Mouse (Mus musculus) G1E (cell line): ENCODE data around the gene Adra2c. TPM values are rescaled to one million over a fixed set of nuclear protein-coding genes. Genes with fewer than 3 reads are reported as not detected.

Source experiments
- ATAC-seq: 2 replicates; pipeline ENCODE4 v1.8.0; 2016; ENCODE audit warnings: mild to moderate bottlenecking; ENCODE audit not compliant: insufficient number of reproducible peaks, poor library complexity, low FRiP score, severe bottlenecking; ENCODE audit errors: extremely low read depth
- DNase-seq: peaks from one replicate; pipeline ENCODE4 v3.0.0; 2012; ENCODE audit warnings: low spot score
- H3K27me3 ChIP-seq: 2 replicates; pipeline ENCODE4 v1.6.1; 2012; ENCODE audit warnings: mild to moderate bottlenecking, low read length, inconsistent platforms; ENCODE audit not compliant: insufficient read depth
- H3K36me3 ChIP-seq: replicated peaks from 2 replicates; pipeline ENCODE3; 2012; ENCODE audit warnings: mild to moderate bottlenecking, inconsistent platforms
- H3K4me1 ChIP-seq: 2 replicates; pipeline ENCODE4 v1.6.1; 2012; ENCODE audit warnings: low read depth, low read length, inconsistent platforms, mixed read lengths; ENCODE audit not compliant: insufficient read depth
- H3K4me3 ChIP-seq: 2 replicates; pipeline ENCODE4 v1.5.1; 2012; ENCODE audit warnings: low read depth, mild to moderate bottlenecking, inconsistent platforms, low read length, moderate library complexity, mixed read lengths
- H3K9me3 ChIP-seq: replicated peaks from 2 replicates; pipeline ENCODE4 v1.6.1; 2012; ENCODE audit warnings: inconsistent platforms
- CTCF ChIP-seq: IDR thresholded peaks from 2 replicates; pipeline ENCODE4 v1.5.1; 2012; ENCODE audit warnings: low read depth, low read length, inconsistent platforms, mixed read lengths
- GATA1 ChIP-seq: IDR thresholded peaks from 2 replicates; pipeline ENCODE4 v1.6.1; 2012; ENCODE audit warnings: borderline replicate concordance, low read length, inconsistent platforms, mixed read lengths
- GATA2 ChIP-seq: IDR thresholded peaks from 2 replicates; pipeline ENCODE4 v1.6.1; 2012; ENCODE audit warnings: low read depth, low read length, inconsistent platforms, borderline replicate concordance
- POLR2AphosphoS5 ChIP-seq: IDR thresholded peaks from 2 replicates; pipeline ENCODE4 v1.6.1; 2012; ENCODE audit warnings: low read depth, low read length, inconsistent platforms; ENCODE audit not compliant: insufficient replicate concordance
- TAL1 ChIP-seq: conservative IDR thresholded peaks from 2 replicates; pipeline ENCODE4 v1.6.1; 2012; ENCODE audit warnings: low read depth, low read length, inconsistent platforms, mixed read lengths
- polyA plus RNA-seq: library from polyadenylated mRNA; stranded (reverse); fragments of >175 nt; gene quantifications from 2 replicates; pipeline ENCODE4 v1.2.3, GENCODE M21; 2012
- total RNA-seq, 2 experiments: library from RNA; stranded (forward) in 1 of 2; stranded (reverse) in 1 of 2; fragments of 200-1000 nt in 1 of 2; fragments of >200 nt in 1 of 2; fragmentation: Nextera tagmentation in 1 of 2; gene quantifications; 2 replicates each; pipeline ENCODE4 v1.2.3; 2014 to 2017

Gene Adra2c
- total and polyA plus RNA-seq, 3 experiments, result 0.05 TPM; not detected in 2

DNA sequence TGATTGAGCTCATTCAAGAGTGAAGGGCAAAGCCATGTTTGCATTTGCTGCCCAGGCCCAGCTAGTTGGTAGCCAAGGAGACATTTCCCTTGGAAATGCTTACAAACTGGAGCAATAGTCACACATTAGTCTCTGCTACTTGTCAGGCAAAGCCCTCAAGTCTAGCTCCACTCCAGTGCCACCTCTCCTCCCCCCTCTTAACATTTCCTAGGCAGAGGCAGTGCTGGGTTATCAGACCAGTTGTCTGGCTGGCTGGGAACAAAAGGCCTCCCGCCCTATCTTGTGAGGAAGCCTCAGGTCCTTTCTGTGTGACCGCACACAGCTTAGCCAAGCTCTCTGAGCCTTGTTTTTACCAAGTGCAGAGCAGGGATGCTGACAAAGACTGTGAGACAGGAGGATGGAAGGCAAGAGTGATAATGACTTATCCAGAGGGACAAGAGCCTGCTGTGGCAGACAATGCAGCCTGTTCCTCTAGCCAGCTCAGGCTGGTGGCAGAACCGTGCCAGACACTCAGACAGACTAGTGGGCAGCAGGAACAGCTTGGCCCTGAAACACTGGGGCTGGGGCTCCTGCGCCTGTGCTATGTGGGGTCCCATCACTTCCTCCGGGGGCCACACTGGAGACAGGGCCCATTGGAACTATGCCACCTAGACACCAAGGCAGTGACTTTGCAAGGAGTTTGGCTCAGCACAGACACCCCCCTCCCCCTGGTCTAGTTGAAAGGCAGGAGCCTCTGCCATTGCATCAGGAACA, 23.0 kb upstream of the Adra2c start:
- H3K27me3 ChIP-seq, result peaks cover 3% of the 10 kb centered on the region; the same call in 1 of the 2 replicates
- no peaks in the 10 kb centered on the region for H3K9me3 ChIP-seq
- ATAC-seq (no peak), DNase-seq (no peak)
- TF ChIP-seq POLR2AphosphoS5 (no peak), TAL1 (no peak), GATA2 (no peak), CTCF (no peak), GATA1 (no peak)
- H3K36me3 ChIP-seq, result no peaks in the 10 kb centered on the region
- no peaks in the 10 kb centered on the region for H3K4me1 ChIP-seq
- no peak overlapping the region for H3K4me3 ChIP-seq

DNA sequence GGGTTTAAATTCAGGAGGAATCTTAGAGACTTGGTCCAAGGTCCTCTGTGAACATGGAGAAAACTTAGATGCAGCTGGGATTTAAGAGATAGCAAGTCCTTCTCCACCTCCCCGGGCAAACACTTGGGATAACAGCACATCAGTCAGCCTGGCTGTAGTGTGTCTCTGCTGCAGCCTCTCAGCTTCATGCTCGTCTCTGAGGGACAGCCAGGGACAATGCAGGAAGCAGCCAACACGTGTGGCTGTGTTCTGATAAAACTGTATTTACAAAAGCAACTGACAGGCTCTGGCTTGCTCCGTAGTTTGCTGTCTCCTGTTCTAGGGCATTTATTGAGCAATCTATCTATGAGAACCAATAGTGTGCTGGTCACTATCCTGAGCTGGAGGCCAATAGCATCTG, 14.4 kb upstream of the Adra2c start:
- TF ChIP-seq TAL1, result no peak
- no peak for TF ChIP-seq CTCF
- no peak for TF ChIP-seq POLR2AphosphoS5
- no peak for TF ChIP-seq GATA1
- no peak for TF ChIP-seq GATA2
- H3K27me3 ChIP-seq, result no peaks in the 10 kb centered on the region

DNA sequence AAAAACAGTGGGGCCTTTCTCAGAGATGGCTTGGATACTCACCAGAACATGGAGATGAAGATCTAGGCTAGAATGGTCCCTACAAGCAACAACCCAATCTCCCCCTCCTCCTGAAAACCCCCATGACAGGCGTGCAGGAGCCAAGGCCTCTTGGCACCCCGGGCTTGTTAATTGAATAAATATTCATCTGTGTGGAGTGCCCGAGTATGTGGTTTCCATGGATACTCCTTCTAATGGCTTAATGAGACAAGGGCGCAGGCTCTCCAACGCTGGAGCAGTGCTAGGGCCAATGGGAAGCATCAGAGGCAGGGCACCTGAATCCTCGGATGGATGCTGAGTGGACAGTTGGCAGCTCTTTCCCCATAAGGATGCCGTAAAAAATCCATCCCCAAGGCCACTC, 10.6 kb upstream of the Adra2c start:
- ATAC-seq (no peak), DNase-seq (no peak)
- no peaks in the 10 kb centered on the region for H3K27me3 ChIP-seq
- TF ChIP-seq CTCF, result no peak
- no peak for TF ChIP-seq GATA2
- TF ChIP-seq GATA1, result no peak
- no peak for TF ChIP-seq POLR2AphosphoS5
- TF ChIP-seq TAL1, result no peak
- no peaks in the 10 kb centered on the region for H3K9me3 ChIP-seq
- H3K36me3 ChIP-seq, result no peaks in the 10 kb centered on the region
- H3K4me1 ChIP-seq, result no peaks in the 10 kb centered on the region
- H3K4me3 ChIP-seq, result no peak overlapping the region

More for the DNA sequence above, 14.4 kb upstream of the Adra2c start:
- H3K9me3 ChIP-seq, result no peaks in the 10 kb centered on the region
- no peaks in the 10 kb centered on the region for H3K36me3 ChIP-seq
- no peak overlapping the region for H3K4me3 ChIP-seq
- no peaks in the 10 kb centered on the region for H3K4me1 ChIP-seq
- DNase-seq (no peak), ATAC-seq (no peak)

DNA sequence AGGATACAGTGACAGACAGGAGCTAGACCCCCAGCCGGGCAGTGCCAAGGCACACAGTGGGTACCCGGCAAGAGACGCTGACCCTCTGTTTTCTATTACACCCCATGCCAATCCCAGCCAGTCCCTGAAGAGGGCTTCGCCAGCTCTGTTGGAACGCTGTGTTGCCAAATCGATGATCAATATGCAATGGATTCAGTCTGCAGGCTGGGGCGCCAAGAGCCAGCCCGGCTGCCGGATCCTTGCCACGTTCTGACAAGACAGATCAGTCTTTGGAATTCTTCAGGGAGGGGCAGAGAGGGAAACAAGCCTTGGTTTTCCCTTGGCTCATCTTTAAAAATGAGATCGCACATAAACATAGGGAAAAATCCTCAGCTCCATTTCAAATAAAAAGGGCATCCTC, 2.8 kb upstream of the Adra2c start:
- TF ChIP-seq TAL1 (no peak), CTCF (no peak), GATA2 (no peak), GATA1 (no peak), POLR2AphosphoS5 (no peak)
- Histone ChIP-seq H3K4me3 (no peak overlapping the region), H3K4me1 (no peaks in the 10 kb centered on the region; the same call in 1 of the 2 replicates), H3K27me3 (peaks cover 3% of the 10 kb centered on the region; the same call in 1 of the 2 replicates), H3K9me3 (peaks cover 20% of the 10 kb centered on the region), H3K36me3 (no peaks in the 10 kb centered on the region)
- ATAC-seq (no peak), DNase-seq (no peak)

DNA sequence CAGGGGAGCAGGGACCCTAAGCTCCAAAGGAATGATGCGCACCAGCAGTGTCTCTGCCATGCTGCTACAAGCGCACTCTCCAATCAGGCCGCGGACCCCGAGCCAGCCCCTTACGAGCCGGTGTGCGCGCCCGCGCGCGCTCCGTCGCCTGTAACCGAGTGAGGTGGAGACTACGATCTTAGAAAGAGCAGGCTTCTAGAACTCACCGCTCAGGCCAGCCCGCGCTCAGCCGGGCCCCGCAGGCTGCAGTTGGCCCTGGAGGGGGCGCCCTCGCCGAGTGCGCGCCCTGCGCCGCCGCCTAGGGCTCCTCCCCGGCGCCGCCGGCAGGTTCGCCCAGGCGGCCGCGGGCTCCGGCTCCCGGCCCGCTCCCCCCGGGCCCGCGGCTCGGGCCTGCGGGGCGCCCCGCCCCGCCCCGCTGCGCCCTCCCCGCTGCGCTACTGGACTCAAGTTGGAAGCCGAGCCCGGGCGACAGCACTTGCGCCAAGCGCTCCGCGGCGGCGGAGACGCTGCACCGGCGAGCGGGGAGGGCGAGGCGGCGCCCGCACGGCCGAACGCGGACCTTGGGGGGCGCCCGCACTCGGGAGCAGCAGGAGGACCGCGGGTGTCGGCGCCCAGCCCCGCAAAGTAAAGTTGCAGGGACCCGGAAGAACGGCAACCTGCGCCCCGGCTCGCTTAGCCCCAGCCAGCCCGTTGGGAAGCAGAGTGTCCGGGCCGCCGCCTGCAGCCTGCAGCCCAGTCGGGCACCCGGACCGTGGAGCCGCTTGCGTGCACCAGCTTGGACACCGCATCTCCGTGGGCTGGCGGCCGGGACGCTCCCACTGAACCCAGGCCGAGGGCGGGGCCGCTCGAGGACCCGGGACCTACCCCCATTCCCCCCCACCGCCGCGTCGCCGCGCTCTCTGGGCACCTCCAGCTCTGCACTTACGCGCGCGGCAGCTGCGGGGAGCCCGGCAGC, 899 bp downstream of the Adra2c start:
- DNase-seq (no peak), ATAC-seq (no peak)
- Histone ChIP-seq H3K4me3 (no peak overlapping the region; the same call in 1 of the 2 replicates), H3K27me3 (peaks cover 3% of the 10 kb centered on the region; the same call in 1 of the 2 replicates), H3K9me3 (peaks cover 25% of the 10 kb centered on the region), H3K4me1 (no peaks in the 10 kb centered on the region; the same call in 1 of the 2 replicates), H3K36me3 (no peaks in the 10 kb centered on the region)
- no peak for TF ChIP-seq POLR2AphosphoS5
- no peak for TF ChIP-seq GATA2
- TF ChIP-seq TAL1, result no peak
- no peak for TF ChIP-seq CTCF
- no peak for TF ChIP-seq GATA1

DNA sequence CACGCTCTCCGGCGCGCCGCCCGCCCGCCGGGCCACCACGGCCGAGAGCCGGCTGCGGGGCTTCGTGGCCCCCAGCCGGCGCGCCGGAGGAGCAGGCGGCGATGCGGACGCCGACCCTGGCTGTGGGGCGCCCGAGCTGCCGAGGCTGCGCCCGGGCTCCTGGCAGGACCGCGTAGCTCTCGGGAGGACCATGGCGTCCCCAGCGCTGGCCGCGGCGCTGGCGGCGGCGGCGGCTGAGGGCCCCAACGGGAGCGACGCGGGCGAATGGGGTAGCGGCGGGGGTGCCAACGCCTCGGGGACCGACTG, 1.5 kb downstream of the Adra2c start:
- Histone ChIP-seq H3K4me1 (no peaks in the 10 kb centered on the region; the same call in 1 of the 2 replicates), H3K4me3 (no peak overlapping the region; the same call in 1 of the 2 replicates), H3K27me3 (peaks cover 3% of the 10 kb centered on the region; the same call in 1 of the 2 replicates), H3K36me3 (no peaks in the 10 kb centered on the region), H3K9me3 (peaks cover 25% of the 10 kb centered on the region)
- TF ChIP-seq GATA1 (no peak), TAL1 (no peak), GATA2 (no peak), POLR2AphosphoS5 (no peak), CTCF (no peak)
- DNase-seq, result no peak
- ATAC-seq, result no peak
